Mouse (Mus musculus) left cerebral cortex, adult 11 months (tissue): Measurements from ENCODE around the gene Sowaha.
A peak's percentile ranks its signal among the peaks of the same experiment; 100 is the strongest.
"Not testable (repeated sequence)": the region's sequence is repeated elsewhere in the genome, so short reads cannot be mapped to it uniquely, and the experiment has no call there.

Experiments
- DNase-seq: peaks from one replicate; pipeline ENCODE4 v3.0.0; 2022; ENCODE audit warnings: low spot score

Sowaha gene

DNA sequence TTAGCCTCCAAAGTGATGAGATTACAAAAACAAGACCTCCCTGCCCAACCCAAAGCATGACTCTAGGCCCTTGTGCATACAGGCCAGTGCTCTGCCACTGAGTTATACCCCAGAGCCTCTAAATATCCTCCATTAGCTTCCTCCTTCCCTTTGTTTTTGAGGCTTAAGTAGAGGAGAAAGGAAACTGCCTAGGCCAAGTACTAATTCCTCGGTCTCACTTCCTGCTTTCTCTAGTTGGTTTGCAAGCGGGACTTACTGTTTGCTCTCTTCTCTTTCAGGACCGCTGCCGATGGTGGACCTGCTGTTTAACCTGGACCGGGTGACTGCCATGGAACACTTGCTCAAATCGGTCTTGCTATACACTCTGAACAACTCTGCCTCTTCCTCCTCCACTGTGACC, 43.7 kb downstream of the Sowaha start:
- no peak for DNase-seq

DNA sequence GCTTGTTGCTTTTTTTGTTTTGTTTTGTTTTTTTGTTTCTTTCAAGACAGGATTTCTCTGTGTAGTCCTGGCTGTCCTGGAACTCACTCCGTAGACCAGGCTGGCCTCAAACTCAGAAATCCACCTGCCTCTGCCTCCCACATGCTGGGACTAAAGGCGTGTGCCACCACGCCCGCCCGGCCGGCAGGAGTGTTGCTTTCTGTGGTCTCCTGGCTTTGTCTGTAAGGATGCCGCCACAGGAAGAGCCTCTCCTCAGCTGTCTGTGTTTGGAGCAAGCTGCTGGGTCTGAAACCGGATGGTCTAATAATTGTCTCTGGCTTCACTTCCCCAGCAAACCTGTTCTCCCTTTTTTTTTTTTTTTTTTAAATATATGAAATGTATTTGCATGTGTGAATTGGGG, 44.6 kb downstream of the Sowaha start:
- DNase-seq: no peak

- DNase-seq: no peak
These were observed 47.0 kb downstream of the Sowaha start for GRCm38 (mm10) chr11:53433057-53433456.

DNA sequence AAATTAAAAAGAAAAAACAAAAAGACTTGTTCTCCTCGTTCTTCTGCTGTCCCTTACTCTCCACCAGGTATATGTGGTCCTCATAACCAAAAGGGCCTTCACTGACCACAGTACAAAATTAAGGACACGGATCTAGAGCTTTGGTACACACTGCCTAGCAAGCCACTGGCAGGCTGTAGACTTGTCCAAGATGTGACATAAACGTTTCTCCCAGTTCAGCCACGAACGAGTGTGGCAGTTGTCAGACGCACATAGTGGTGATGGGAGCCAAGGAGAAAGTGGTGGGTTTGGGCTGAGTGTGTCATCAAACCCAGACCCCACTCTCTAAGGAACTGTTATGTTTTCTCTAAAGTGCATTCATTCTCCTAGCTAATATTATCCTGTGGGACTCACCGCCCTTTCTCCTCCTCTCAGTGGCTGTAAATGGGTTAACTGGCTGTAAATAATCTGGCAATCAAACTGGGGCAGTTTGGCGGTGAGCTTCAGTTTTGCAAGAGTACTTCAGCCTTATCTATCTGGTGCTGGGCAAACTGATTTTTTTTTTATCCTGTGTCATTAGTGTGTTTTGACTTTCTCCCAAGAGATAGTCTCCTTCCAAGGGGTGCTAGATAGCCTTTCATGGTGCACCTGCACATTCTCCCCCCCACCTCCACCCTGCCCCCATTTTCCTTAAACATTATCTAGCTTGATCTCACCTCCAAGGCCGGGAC, 48.6 kb downstream of the Sowaha start:
- DNase-seq: no peak

- DNase-seq: peak; percentile 100
These were observed 49.3 kb downstream of the Sowaha start, which contains the start of the genes Uqcrq and Gdf9 for GRCm38 (mm10) chr11:53430670-53431346. TSS of gene Uqcrq (minus strand) at chr11:53430831. TSS of gene Gdf9 (plus strand) at chr11:53431023.

GRCm38 (mm10) chr11:53430300-53430669, 49.8 kb downstream of the Sowaha start:
- DNase-seq: peak; percentile 34

DNA sequence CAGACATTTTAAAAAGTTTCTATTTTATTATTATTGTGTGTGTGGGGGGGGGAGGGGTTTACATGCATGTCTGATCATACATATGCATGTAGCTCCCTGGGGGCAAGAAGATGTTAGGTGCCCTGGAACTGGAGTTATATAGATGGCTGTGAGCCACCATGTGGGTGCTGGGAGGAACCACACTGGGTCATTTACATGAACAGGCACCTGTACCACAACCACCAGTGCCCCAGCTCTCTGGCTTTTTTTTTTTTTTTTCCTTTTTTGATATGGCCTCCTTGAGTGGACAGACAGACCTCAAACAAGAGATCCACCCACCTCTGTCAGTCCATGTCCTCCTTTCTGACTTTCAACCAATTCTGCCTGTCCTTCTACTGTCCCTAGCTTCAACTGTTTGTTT, 50.9 kb downstream of the Sowaha start:
- DNase-seq: no peak

GRCm38 (mm10) chr11:53428716-53429057, 51.4 kb downstream of the Sowaha start:
- DNase-seq: no peak

DNA sequence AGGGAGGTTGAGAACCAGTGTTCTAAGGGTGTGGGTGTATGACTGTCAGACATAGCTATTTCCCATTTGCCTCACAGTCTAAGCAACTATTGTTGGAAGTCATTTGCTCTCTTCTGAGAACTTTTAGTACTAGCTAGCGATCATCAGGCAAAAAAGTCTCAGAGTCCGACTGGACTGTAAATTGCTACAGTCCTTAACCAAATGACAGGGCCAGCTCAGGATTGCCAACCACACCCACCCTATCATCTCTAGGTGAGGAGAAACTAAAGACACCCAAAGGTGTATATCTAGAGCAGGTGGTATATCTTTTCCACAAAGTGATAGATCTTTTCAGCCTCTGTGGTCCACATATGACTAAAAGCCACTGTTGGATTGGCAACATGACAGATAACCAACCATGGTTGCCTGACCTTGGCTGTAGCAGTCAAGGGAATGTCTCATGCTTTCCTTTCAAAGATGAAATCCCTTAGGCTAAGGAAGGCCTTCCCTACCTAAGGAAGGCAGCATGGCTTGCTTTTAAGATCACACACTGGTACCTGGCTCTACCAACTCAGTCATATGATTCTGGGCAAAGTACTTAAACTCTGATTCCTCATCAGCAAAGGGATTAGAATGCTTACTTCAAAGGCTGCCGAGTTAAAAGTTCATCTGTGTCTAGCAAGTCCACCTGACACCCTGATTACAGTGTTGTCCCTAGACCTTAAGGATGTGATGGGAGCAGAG, 51.9 kb downstream of the Sowaha start:
- DNase-seq: no peak

DNA sequence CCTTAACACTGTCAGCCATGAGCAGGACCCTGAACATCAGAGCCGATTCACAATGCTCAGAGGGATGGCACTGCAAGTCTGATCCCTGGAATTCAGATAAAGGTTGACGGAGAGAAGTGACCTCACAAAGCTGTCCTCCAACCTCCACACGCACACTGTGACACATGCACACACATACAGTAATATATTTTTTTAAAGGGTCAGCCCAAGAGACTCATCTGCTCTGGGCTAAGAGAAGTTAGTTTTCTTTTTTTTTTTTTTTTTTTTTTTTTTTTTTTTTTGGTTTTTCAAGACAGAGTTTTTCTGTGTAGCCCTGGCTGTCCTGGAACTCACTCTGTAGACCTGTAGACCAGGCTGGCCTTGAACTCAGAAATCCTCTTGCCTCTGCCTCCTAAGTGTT, 53.2 kb downstream of the Sowaha start:
- DNase-seq: not testable (repeated sequence)
